Mouse (Mus musculus) gastrocnemius, postnatal 36 days (tissue): ENCODE measurements at regions not wholly inside any gene's neighbourhood (a gene's known extent, or its start where the extent isn't known, plus 50 kb on each side); places are given as distances from the start of the nearest gene placed in this dataset.

ENCODE experiments used
- DNase-seq, 2 experiments: peaks; one replicate each; pipeline ENCODE4 v3.0.0; 2022
- intact Hi-C: fragments of 180-260 bp; cut with DNase I; formaldehyde crosslinking; loops from one replicate; pipeline ENCODE4 v1.15.1; 2025

DNA sequence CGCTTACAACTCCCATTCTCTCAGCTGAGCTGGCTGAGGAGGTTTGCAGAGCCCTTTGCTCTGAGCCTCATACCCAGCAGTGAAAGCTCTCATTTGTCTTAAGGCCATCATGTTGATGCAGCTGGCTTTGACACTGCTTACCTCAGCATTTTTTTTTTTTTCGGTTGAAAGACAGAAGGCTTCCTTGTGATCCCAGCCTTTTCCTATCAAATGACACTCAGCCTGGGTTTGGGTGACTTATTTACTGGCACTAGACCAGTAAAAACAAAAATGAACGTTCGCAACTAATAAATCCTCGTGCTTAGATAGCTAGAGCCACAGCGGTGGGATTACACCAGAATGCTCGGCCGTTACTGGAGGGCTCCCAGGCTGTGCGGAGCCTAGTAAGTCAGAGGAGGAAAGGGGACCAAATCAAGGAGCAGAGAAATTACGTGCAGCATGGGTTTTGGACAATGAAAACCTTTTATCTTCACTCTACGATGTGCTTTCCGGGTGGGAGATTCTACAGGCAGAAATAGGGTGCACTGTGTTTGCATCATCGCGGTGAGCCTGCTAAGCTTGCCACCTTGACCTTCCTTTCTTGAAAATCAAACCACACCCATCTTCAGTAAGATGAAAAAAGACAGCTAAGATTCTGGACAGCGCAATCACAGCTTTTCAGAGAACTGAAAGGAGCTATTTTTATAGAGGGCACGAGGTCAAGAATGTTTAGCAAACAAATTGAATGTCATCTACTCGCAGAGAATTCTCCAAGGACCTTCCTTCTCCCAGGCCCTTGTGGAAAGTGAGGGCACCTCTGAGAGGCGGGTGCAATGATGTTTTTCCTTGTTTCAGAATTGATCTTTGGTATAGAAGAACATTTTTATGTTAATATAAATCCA is 302.3 kb upstream of the Mpdz start:
- intact Hi-C loops, result no loop called here
- DNase-seq, result no peak

DNA sequence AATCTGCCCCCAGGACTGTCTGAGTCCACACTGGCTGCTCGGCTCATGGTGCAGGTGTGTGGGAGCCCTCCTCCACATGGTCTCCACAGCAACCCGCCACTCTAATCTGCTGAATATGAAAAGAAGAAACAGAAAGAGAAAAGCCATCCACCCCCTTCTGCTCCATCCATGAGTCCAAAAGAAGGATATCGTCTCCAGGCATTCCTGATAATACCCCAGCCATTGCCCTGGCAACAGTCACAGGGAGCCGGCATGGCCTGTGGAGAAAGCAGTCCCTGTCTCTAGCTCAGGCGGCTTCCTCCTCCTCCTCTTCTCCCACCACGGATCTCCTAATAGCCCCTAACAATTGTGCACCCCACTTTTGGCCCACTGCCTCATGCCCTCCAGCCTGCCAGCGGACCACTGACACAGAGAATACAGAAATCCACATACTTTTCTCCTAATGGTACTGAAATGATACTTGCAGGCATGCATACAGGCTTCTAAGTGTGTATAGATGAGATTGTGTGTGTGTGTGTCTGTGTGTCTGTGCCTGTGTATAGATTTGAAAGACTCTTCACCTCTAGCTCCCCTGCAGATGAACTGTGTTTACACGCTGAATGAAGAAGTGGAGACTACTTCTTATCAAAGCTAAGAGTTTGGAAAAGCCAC is 301.5 kb upstream of the Mpdz start:
- DNase-seq, result no peak
- intact Hi-C loops, result no loop called here

DNA sequence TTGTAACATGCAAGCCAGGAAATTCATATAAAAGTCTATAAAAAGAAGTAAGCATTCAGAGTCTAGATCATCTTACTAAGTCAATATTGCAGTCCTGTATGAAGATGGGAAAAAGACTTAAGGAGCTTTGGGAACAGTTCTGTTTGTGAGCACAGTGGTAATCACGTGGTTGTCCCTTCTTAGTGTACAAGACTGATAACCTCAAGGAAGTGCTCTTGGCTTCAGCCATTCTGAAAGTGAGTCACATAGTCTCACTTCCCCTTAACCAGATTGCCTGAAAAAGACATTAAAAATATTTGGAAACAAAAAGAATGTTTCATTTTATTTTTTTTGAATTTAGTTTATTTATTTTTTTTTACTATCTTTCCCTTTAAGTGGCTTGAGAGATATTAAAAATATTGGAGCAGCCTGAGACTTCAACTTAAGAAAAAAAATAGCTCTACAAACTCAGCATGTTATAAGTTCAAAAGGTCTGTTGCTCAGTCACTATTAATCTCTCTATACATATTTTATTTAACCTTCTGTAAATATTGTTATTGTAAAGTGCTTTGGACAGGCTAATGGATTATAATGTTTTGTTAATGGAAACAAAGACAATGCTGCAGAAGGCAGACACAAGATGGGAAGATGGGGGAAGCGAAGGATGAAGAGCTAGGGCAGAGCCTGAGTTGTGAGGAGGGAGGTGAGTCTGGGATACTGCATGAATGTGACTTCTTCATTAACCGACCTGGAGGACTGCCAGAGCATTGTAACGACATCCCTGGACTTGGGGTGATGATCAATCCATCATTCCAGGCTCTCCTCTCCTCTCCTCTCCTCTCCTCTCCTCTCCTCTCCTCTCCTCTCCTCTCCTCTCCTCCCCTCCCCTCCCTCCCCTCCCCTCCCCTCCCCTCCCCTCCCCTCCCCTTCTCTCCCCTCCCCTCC is 300.2 kb upstream of the Mpdz start:
- no peak for DNase-seq
- intact Hi-C loops, result no loop called here

DNA sequence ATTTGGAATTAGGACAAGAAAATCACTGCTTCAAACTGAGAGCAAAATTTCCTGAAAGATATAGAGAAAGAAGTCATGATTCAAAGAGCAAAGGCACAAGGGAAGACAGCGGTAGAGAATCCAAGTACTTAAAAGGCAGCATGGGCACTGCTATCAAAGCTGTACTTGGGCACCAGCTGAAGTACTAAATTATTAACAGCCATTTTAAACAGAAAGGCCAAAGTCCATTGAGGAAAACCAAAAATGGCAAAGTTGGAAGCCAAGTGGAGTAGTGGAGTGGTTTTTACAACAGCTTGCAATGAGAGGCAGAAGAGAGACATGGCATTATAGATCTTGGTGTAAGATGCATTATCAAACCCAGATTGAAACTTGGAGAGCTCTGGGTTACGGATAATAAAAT is 291.8 kb upstream of the Mpdz start:
- intact Hi-C loops, result no loop called here
- no peak for DNase-seq

GRCm38 (mm10) chr4:81730386-81730785 is 287.8 kb upstream of the Mpdz start:
- no peak for DNase-seq
- intact Hi-C loops, result no loop called here

DNA sequence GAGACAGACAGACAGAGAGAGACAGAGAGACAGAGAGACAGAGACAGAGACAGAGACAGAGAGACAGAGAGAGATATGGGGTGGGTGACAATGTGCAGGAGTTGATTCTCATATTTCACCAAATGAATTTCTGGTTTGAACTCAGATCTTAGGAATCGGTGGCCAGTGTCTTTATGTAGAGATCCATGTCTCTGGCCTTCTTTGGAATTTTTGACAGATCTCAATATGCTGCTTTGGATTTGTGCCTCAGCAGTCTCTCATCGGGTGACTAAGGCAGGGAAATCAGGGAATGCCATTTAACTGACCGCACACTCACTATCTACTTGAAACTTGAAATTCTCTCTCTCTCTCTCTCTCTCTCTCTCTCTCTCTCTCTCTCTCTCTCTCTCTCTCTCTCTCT is 286.3 kb upstream of the Mpdz start:
- no peak for DNase-seq
- intact Hi-C loops, result no loop called here

DNA sequence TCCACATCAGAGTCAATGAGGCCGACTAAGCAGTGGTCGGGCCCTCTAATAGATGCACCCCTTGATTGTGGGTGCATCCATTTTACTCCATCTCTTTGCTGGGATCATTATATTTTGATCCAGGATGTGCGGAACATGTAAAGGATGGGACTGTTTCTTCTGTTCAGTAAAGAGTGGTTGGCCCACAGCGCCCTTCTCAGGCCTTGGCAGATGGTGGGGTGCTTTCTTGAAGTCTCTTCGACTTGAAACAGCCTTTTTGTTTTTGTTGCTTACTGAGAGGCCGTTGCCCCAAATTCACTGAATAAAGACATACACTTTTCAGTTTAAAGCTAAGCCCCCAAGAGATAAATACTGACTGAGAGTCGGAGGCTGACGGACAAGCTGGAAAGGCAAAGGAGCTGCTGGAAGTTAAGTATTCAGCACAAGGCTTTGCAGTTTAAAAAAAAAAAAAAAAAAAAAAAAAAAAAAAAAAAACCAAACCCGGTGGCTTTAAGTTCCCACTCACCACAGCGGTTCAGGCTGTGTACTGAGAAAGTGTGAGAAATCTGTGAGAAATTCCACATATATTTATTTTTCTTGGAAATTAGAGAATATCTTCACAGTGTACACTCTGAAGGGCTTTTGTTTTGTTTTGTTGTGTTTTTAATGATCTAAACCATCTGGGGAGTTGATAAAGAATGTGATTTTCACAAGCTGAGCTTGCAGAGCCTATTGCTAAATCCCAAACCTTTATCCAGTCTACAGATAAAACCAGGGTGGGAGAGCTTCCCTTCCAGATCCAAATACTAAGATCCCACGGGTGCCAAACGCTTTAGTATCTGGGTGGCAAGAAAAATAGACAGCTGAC is 285.3 kb upstream of the Mpdz start:
- DNase-seq, result no peak
- intact Hi-C loops, result no loop called here

DNA sequence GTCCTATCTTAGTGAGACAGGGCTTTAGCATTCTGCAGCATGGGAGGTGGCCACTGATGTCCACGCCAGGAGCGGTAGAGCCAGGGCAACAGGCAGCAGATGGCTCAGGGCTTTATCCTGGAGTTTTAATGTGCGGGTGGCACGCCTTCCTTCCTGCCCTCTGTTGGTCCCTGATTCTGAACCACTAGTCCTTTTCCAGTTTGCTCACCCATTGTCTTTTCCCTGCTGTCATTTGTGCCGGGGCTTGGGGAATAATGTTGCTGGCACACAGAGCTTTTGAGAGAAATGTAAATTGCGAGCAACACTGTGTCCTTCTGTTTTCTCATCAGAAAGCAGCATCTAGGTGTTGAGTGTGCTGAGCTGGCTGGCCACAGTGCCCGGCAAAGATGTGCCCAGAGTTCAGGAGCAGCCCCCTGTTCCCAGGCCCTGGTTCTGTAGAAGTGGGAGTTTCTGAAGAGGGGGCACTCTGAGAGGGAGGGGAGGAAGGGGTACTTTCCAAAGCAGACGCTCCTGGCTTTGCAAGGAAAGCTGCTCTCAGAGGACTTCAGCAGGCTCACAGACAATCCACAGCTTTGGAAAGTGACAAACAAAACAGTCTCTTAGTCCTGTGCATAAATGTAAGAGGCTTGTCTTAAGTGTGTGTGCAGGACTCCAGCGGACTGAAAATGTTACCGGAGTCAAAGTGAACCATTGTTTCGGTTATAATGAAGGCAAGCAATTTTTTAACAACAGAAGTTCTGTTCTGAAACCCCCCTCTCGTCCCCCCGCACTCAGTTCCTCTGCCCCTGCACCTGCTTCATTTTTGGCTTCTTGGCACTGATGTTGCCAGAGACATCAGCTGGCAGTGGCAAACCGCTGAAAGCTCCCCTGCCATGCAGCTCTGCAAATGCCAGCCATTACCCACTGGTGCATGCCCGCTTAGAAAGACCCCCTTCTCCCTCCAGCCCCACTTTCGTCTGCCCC is 284.4 kb upstream of the Mpdz start:
- DNase-seq, result no peak
- intact Hi-C loops, result no loop called here

DNA sequence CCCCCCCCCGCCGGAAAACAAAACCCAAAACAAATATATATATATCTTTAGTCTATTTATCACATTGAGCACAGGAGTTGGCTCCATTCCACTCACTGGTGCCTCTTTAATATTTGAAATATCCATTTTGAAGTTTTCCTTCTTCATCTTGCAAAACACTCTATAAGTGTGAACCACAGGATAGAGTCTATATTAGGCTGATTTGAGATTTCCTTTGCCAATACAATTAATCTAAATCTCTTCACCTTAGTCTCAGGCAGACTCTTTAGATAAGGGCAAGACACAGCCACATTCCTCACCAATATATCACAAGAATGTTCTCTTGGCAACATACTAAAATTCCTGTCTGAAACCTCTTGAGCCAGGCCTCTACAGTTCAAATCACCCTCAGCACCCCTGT is 282.1 kb upstream of the Mpdz start:
- intact Hi-C loops, result no loop called here
- DNase-seq, result no peak

- DNase-seq, result no peak
Measured at GRCm38 (mm10) chr4:81712378-81712777, 269.8 kb upstream of the Mpdz start.

DNA sequence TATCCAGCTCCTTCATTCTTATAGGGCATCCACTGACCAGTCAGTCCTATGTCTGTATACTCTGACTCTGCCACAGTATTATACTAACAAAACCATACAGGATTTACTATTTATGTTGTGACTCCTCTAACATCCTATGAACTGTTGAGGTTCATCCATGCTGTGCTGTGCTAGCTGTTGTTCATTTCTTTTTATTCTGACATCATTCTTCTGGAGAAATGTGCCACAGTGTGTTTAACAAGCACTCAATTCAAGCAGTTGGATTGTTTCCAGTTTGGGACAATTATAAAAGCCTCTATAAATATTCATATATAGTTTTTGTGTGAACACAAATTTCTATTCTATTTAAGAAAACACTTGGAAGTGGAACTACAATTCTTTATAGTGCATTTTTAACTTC is 252.6 kb upstream of the Mpdz start:
- intact Hi-C loops, result no loop called here
- DNase-seq, result no peak

More at GRCm38 (mm10) chr4:81712378-81712777, 269.8 kb upstream of the Mpdz start:
- intact Hi-C loops, result no loop called here

DNA sequence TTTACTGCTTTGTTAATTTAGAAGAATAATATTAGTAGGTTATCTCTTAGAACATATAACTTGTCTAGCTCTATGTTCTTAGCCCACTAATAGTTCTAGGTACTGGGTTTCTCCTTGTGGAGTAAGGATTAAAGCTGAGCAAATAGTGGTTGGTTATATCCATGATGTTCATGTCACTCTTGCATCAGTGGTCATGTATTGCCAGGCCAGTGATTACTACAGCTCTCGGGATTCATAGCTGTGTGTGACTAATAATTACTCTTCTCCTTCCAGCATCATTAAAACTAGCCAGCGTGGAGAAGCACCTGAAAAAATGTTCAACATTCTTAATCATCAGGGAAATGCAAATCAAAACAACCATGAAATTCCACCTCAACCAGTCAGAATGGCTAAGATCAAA is 234.6 kb upstream of the Mpdz start:
- intact Hi-C loops, result no loop called here
- DNase-seq, result no peak

DNA sequence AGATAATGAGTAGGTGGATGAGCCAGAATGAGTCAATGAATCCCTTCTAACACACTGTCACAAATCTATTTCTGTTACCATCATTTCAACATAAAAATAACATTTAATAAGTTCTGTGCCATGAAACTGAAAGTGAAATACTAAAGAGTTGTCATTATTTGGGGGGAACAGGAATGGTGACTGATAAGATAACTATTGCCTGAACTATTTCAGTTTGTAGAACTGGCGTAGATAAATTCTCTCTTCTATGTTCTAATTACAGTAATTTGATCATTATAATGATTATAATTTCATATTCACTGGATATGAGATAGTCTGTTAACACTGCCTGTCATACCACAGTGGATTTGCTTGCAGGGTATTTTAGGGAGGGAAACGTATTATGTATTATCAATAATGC is 232.3 kb upstream of the Mpdz start:
- DNase-seq, result no peak
- intact Hi-C loops, result no loop called here

- DNase-seq, result no peak
Measured at GRCm38 (mm10) chr4:81673398-81674265, 231.0 kb upstream of the Mpdz start.

DNA sequence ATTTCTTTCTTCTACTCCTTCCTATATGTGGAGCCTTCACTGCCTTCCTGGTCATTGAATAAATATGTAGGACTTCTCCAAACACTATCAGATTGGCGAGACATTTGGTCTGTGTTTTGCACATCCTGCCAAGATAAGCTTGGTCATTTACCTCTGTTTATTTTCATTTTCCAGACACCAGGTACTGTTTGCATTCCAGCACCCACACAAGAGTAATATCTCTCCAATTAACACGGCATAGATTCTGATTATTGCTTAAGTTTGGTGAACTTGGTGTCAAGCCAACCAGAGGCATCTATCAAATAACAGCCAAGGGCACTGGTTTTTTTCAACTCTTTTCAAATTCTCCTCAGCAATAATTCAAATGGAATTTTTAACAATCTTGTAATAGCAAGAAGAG is 229.4 kb upstream of the Mpdz start:
- DNase-seq, result no peak
- intact Hi-C loops, result no loop called here

More at GRCm38 (mm10) chr4:81673398-81674265, 231.0 kb upstream of the Mpdz start:
- intact Hi-C loops, result no loop called here

DNA sequence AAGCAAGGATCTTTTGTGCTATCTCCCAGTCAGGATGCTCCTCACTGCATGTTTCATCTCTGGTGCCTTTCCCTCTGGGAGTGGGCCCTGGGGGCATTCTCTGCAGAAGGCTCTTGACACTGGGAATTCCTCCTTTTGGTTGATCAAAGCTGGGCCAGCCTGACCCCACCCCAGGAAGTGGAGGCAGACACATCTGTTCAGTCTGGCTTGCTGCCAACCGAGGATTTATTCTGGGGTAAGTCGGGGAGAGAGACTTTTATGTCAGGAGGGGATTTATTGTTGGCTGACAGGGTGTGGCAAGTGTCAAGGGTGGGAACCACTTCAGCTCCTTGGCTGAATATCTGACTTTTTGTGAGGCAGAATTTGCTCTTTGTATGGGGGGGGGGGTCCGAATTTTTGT is 226.6 kb upstream of the Mpdz start:
- intact Hi-C loops, result no loop called here
- DNase-seq, result peak in 1 of 2 experiments; percentile 22

DNA sequence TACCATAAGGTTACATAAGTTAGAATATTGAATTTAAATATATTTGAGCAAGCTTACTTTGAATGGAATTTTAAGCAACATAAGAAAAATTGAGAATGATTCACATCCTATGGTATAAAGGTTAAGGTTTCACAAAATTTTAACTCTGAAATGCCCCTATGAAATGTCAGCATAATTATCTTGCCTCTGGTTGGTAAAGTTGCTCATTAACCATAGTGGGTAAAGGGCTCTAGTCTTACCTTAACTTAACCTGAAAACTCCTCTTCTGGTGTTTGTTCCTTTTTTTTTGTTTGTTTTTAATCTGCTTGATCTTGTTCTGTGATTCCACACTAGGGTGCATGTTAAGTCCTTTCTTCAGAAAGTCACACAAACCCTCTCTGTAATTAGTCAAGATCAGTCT is 218.5 kb upstream of the Mpdz start:
- DNase-seq, result no peak
- intact Hi-C loops, result no loop called here

DNA sequence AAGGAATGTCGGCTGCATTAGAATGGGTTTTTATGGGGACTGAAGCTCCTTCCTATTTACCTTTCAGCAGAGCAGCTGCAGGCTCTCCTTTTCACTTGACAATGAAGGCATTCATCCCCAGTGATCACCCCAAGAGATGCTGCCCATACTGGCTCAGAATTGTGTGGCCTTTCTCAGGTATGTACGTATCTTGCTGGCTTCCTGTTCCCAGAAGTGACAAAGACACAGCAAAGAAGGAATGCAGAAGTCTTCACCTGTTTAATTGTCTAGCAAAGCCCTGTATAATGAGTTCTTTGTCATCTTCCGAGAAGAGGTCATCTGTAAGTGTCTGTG is 185.8 kb upstream of the Mpdz start:
- no peak for DNase-seq
- intact Hi-C loops, result no loop called here
